Mouse (Mus musculus): ENCODE data around the gene H2-Q10. TPM values are rescaled to one million over a fixed set of nuclear protein-coding genes. Genes with fewer than 3 reads are reported as not detected.
A peak's percentile ranks its signal among the peaks of the same experiment; 100 is the strongest.

Gene H2-Q10
- polyA plus RNA-seq, 1 experiment from 2014 or later: 0.72 TPM

DNA sequence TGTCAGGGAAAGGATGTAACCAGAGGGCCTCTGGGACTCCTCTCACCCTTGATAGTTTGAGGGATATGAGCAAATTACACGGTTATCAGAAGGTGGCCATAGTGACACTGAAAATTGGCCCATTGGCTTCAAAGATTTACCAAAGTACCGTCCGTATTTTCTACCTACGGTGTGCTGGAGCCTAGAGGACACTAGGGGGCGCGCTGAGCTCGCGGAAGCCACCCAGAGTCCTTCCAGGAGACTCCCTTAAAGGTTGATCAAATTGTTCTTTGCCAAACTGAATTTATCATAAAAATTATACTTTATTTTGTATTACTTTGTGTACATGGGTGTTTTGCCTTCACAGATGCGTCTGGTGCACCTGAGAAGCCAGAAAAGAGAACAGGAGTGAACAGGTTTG, 14.2 kb downstream of the H2-Q10 start:
- peak; percentile 75 for DNase-seq (ENCODE audit: low spot score)
- H3K4me3 ChIP-seq (ENCODE audit: low read depth, low read length): no peak overlapping the region
- no peaks in the 10 kb centered on the region for H3K4me1 ChIP-seq (ENCODE audit: control insufficient read depth, insufficient read depth, low read length)
- ATAC-seq (ENCODE audit: insufficient number of reproducible peaks, low FRiP score, low TSS enrichment, low read depth): no peak
- no peaks in the 10 kb centered on the region for H3K36me3 ChIP-seq (ENCODE audit: control insufficient read depth, insufficient read depth, low read length)
- 1% methylated on average over 9 of the region's 9 CpGs for WGBS
- H3K27me3 ChIP-seq (ENCODE audit: control insufficient read depth, insufficient read depth, low read length): no peaks in the 10 kb centered on the region
- H3K27ac ChIP-seq (replicated peaks; ENCODE audit: low read depth, low read length): no peak overlapping the region
- no peak overlapping the region for H3K4me2 ChIP-seq (ENCODE audit: low read depth, severe bottlenecking)
- H3K9me3 ChIP-seq (ENCODE audit: control insufficient read depth, low read length): no peaks in the 10 kb centered on the region
- H3K9ac ChIP-seq (ENCODE audit: low read length): no peak overlapping the region

DNA sequence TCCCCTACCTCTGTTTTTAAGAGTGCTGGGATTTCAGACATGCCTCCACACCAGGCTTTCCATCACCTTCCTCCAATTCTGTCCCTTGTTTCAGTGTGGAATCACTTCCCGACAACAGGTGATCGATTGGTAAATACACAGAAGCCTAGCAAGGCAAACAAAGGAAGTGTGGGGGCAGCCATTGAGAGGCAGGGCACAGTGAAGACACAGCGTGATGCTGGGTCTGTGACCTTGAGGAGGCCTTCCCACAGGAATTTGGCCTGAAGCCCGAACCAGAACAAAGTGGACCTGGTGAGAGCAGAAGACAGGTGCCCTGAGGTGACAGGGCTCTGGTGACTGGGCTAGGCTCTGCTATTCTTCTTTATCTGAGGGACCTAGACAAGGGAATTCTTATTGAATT, 15.8 kb downstream of the H2-Q10 start:
- ATAC-seq (ENCODE audit: insufficient number of reproducible peaks, low FRiP score, low TSS enrichment, low read depth) (no peak), DNase-seq (ENCODE audit: low spot score) (no peak)
- no peaks in the 10 kb centered on the region for H3K27me3 ChIP-seq (ENCODE audit: control insufficient read depth, insufficient read depth, low read length)
- 46% methylated on average over 4 of the region's 4 CpGs for WGBS
- no peak overlapping the region for H3K27ac ChIP-seq (replicated peaks; ENCODE audit: low read depth, low read length)
- H3K36me3 ChIP-seq (ENCODE audit: control insufficient read depth, insufficient read depth, low read length): no peaks in the 10 kb centered on the region
- H3K9ac ChIP-seq (ENCODE audit: low read length): no peak overlapping the region
- no peaks in the 10 kb centered on the region for H3K9me3 ChIP-seq (ENCODE audit: control insufficient read depth, low read length)
- no peak overlapping the region for H3K4me3 ChIP-seq (ENCODE audit: low read depth, low read length)
- no peaks in the 10 kb centered on the region for H3K4me1 ChIP-seq (ENCODE audit: control insufficient read depth, insufficient read depth, low read length)
- no peak overlapping the region for H3K4me2 ChIP-seq (ENCODE audit: low read depth, severe bottlenecking)

GRCm38 (mm10) chr17:35486726-35487125, 16.8 kb downstream of the H2-Q10 start:
- no peak for DNase-seq (ENCODE audit: low spot score)
- H3K4me2 ChIP-seq (ENCODE audit: low read depth, severe bottlenecking): no peak overlapping the region
- no peak overlapping the region for H3K27ac ChIP-seq (replicated peaks; ENCODE audit: low read depth, low read length)
- H3K9ac ChIP-seq (ENCODE audit: low read length): no peak overlapping the region
- H3K9me3 ChIP-seq (ENCODE audit: control insufficient read depth, low read length): no peaks in the 10 kb centered on the region
- H3K27me3 ChIP-seq (ENCODE audit: control insufficient read depth, insufficient read depth, low read length): no peaks in the 10 kb centered on the region
- 50% methylated on average over 10 of the region's 10 CpGs for WGBS
- H3K4me3 ChIP-seq (ENCODE audit: low read depth, low read length): no peak overlapping the region
- H3K36me3 ChIP-seq (ENCODE audit: control insufficient read depth, insufficient read depth, low read length): no peaks in the 10 kb centered on the region
- no peaks in the 10 kb centered on the region for H3K4me1 ChIP-seq (ENCODE audit: control insufficient read depth, insufficient read depth, low read length)
- no peak for ATAC-seq (ENCODE audit: insufficient number of reproducible peaks, low FRiP score, low TSS enrichment, low read depth)

- ATAC-seq (ENCODE audit: insufficient number of reproducible peaks, low FRiP score, low TSS enrichment, low read depth): no peak
- Histone ChIP-seq H3K4me2 (ENCODE audit: low read depth, severe bottlenecking) (no peak overlapping the region), H3K27me3 (ENCODE audit: control insufficient read depth, insufficient read depth, low read length) (no peaks in the 10 kb centered on the region), H3K9ac (ENCODE audit: low read length) (no peak overlapping the region), H3K4me3 (ENCODE audit: low read depth, low read length) (no peak overlapping the region), H3K9me3 (ENCODE audit: control insufficient read depth, low read length) (no peaks in the 10 kb centered on the region), H3K27ac (replicated peaks; ENCODE audit: low read depth, low read length) (no peak overlapping the region), H3K4me1 (ENCODE audit: control insufficient read depth, insufficient read depth, low read length) (no peaks in the 10 kb centered on the region), H3K36me3 (ENCODE audit: control insufficient read depth, insufficient read depth, low read length) (no peaks in the 10 kb centered on the region)
- WGBS: 96% methylated on average over 2 of the region's 2 CpGs
- no peak for DNase-seq (ENCODE audit: low spot score)
Observed at GRCm38 (mm10) chr17:35488041-35488440, 18.2 kb downstream of the H2-Q10 start.

DNA sequence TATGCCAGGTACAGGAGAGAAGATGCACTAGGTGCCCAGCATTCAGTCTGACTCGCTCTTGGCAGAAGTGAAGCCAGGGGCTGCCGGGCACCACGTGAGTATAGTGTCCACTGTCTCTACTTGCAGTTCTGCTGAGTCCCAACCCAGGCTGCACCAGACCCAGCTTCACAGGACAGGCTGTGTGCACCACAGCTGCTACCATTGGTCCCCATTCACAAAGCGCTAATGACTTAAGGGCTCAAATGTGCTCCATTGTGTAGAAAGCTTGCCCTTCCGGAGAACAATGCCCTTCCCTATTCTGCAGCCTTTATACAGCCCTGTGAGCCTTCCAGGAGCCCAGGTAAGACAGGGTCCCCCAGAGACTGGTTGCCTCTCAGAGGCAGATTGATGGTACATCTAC, 20.4 kb downstream of the H2-Q10 start:
- ATAC-seq (ENCODE audit: insufficient number of reproducible peaks, low FRiP score, low TSS enrichment, low read depth): no peak

DNA sequence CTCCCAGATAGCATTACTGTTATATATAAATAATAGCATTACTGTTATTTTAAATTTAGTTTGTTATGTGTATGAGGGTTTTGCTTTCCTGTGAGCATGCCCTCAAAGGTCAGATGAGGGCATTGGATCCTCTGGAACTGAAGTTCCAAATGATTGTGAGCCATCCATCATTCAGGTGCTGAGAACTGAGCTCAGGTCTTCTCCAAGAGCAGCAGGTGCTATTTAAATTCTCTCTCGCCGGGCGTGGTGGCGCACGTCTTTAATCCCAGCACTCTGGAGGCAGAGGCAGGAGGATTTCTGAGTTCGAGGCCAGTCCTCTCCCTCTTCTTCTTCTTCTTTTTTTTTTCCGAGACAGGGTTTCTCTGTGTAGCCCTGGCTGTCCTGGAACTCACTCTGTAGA, 27.2 kb downstream of the H2-Q10 start:
- ATAC-seq (ENCODE audit: insufficient number of reproducible peaks, low FRiP score, low TSS enrichment, low read depth) (no peak), DNase-seq (ENCODE audit: low spot score) (no peak)
- H3K36me3 ChIP-seq (ENCODE audit: control insufficient read depth, insufficient read depth, low read length): no peaks in the 10 kb centered on the region
- no peak overlapping the region for H3K4me2 ChIP-seq (ENCODE audit: low read depth, severe bottlenecking)
- H3K9me3 ChIP-seq (ENCODE audit: control insufficient read depth, low read length): no peaks in the 10 kb centered on the region
- peaks cover 4% of the 10 kb centered on the region; the same call in 1 of the 2 replicates for H3K4me1 ChIP-seq (ENCODE audit: control insufficient read depth, insufficient read depth, low read length)
- no peak overlapping the region for H3K4me3 ChIP-seq (ENCODE audit: low read depth, low read length)
- 91% methylated on average over 7 of the region's 7 CpGs for WGBS
- H3K27ac ChIP-seq (replicated peaks; ENCODE audit: low read depth, low read length): no peak overlapping the region
- H3K27me3 ChIP-seq (ENCODE audit: control insufficient read depth, insufficient read depth, low read length): no peaks in the 10 kb centered on the region
- H3K9ac ChIP-seq (ENCODE audit: low read length): no peak overlapping the region

More for the DNA sequence above, 20.4 kb downstream of the H2-Q10 start:
- no peak for DNase-seq (ENCODE audit: low spot score)
- WGBS: 78% methylated on average over 5 of the region's 5 CpGs
- no peaks in the 10 kb centered on the region for H3K36me3 ChIP-seq (ENCODE audit: control insufficient read depth, insufficient read depth, low read length)
- no peaks in the 10 kb centered on the region for H3K4me1 ChIP-seq (ENCODE audit: control insufficient read depth, insufficient read depth, low read length)
- H3K9ac ChIP-seq (ENCODE audit: low read length): no peak overlapping the region
- H3K4me3 ChIP-seq (ENCODE audit: low read depth, low read length): no peak overlapping the region
- H3K27me3 ChIP-seq (ENCODE audit: control insufficient read depth, insufficient read depth, low read length): no peaks in the 10 kb centered on the region
- no peak overlapping the region for H3K4me2 ChIP-seq (ENCODE audit: low read depth, severe bottlenecking)
- H3K27ac ChIP-seq (replicated peaks; ENCODE audit: low read depth, low read length): no peak overlapping the region
- no peaks in the 10 kb centered on the region for H3K9me3 ChIP-seq (ENCODE audit: control insufficient read depth, low read length)

- H3K27me3 ChIP-seq (ENCODE audit: control insufficient read depth, insufficient read depth, low read length): peaks cover 23% of the 10 kb centered on the region
- DNase-seq (ENCODE audit: low spot score) (peak; percentile 56), ATAC-seq (ENCODE audit: insufficient number of reproducible peaks, low FRiP score, low TSS enrichment, low read depth) (peak; percentile 68; the same call in 1 of the 2 replicates)
- no peaks in the 10 kb centered on the region for H3K36me3 ChIP-seq (ENCODE audit: control insufficient read depth, insufficient read depth, low read length)
- no peak overlapping the region for H3K9ac ChIP-seq (ENCODE audit: low read length)
- no peaks in the 10 kb centered on the region for H3K9me3 ChIP-seq (ENCODE audit: control insufficient read depth, low read length)
- no peak overlapping the region for H3K4me3 ChIP-seq (ENCODE audit: low read depth, low read length)
- H3K4me1 ChIP-seq (ENCODE audit: control insufficient read depth, insufficient read depth, low read length): peaks cover 9% of the 10 kb centered on the region; the same call in 1 of the 2 replicates
- peak overlapping the region; percentile 3; the same call in 1 of the 2 replicates for H3K4me2 ChIP-seq (ENCODE audit: low read depth, severe bottlenecking)
- H3K27ac ChIP-seq (replicated peaks; ENCODE audit: low read depth, low read length): peak overlapping the region; percentile 42; the same call in 1 of the 2 replicates
- WGBS: 6% methylated on average over 5 of the region's 6 CpGs
Observed at GRCm38 (mm10) chr17:35502226-35502625, 32.3 kb downstream of the H2-Q10 start.

GRCm38 (mm10) chr17:35502762-35503161, 32.9 kb downstream of the H2-Q10 start:
- Histone ChIP-seq H3K27ac (replicated peaks; ENCODE audit: low read depth, low read length) (no peak overlapping the region), H3K9ac (ENCODE audit: low read length) (no peak overlapping the region), H3K9me3 (ENCODE audit: control insufficient read depth, low read length) (no peaks in the 10 kb centered on the region), H3K4me2 (ENCODE audit: low read depth, severe bottlenecking) (no peak overlapping the region), H3K4me1 (ENCODE audit: control insufficient read depth, insufficient read depth, low read length) (peaks cover 9% of the 10 kb centered on the region; the same call in 1 of the 2 replicates), H3K27me3 (ENCODE audit: control insufficient read depth, insufficient read depth, low read length) (peaks cover 28% of the 10 kb centered on the region), H3K36me3 (ENCODE audit: control insufficient read depth, insufficient read depth, low read length) (no peaks in the 10 kb centered on the region), H3K4me3 (ENCODE audit: low read depth, low read length) (no peak overlapping the region)
- ATAC-seq (ENCODE audit: insufficient number of reproducible peaks, low FRiP score, low TSS enrichment, low read depth) (no peak), DNase-seq (ENCODE audit: low spot score) (no peak)
- 59% methylated on average over 5 of the region's 5 CpGs for WGBS

- no peak overlapping the region for H3K4me2 ChIP-seq (ENCODE audit: low read depth, severe bottlenecking)
- 34% methylated on average over 5 of the region's 5 CpGs for WGBS
- H3K36me3 ChIP-seq (ENCODE audit: control insufficient read depth, insufficient read depth, low read length): no peaks in the 10 kb centered on the region
- H3K4me1 ChIP-seq (ENCODE audit: control insufficient read depth, insufficient read depth, low read length): peaks cover 9% of the 10 kb centered on the region; the same call in 1 of the 2 replicates
- H3K4me3 ChIP-seq (ENCODE audit: low read depth, low read length): no peak overlapping the region
- H3K27ac ChIP-seq (replicated peaks; ENCODE audit: low read depth, low read length): no peak overlapping the region
- DNase-seq (ENCODE audit: low spot score) (no peak), ATAC-seq (ENCODE audit: insufficient number of reproducible peaks, low FRiP score, low TSS enrichment, low read depth) (no peak)
- H3K9ac ChIP-seq (ENCODE audit: low read length): no peak overlapping the region
- H3K27me3 ChIP-seq (ENCODE audit: control insufficient read depth, insufficient read depth, low read length): peaks cover 29% of the 10 kb centered on the region
- no peaks in the 10 kb centered on the region for H3K9me3 ChIP-seq (ENCODE audit: control insufficient read depth, low read length)
Observed at GRCm38 (mm10) chr17:35503849-35504248, 34.0 kb downstream of the H2-Q10 start.

All from limb, embryonic 11.5 days (tissue).